Mouse (Mus musculus) central nervous system, embryonic 11.5 days (tissue): ENCODE results near the gene Edar. TPM values are rescaled to one million over a fixed set of nuclear protein-coding genes. Genes with fewer than 3 reads are reported as not detected.

Source experiments
- polyA plus RNA-seq: library from polyadenylated mRNA; depleted of rRNA; stranded (reverse); fragments of >200 nt; gene quantifications from 2 replicates; pipeline ENCODE4 v1.2.3, GENCODE M21; 2012; rRNA removed

Gene Edar
- 0.46 and 0.52 TPM in 2 replicates for polyA plus RNA-seq

GRCm38 (mm10) chr10:58675533-58675932 is at the start of gene Edar:
Edar (minus strand) TSS chr10:58675654.

DNA sequence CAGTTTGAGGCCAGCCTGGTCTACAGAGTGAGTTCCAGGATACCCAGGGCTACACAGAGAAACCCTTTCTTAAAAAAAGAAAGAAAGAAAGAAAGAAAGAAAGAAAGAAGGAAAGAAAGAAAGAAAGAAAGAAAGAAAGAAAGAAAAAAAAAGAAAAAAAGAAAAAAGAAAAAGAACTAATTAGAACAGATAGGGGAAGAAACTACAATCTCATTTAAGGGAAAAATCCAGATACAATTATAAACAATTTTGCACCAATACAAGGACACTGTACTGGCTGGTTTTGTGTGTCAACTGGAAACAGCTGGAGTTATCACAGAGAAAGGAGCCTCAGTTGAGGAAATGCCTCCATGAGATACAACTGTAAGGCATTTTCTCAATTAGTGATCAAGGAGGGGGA is 42.7 kb upstream of the Edar start, which contains the start of gene Gm17542:
TSS of gene Gm17542 (minus strand) at position 101 of the 400 bp plus-strand sequence.

Other genes starting within 250 kb of the Edar start
- 22.5 and 23.9 TPM in 2 replicates for gene Ranbp2, start 228.7 kb downstream of the Edar start, polyA plus RNA-seq
- gene Ccdc138, start 177.7 kb downstream of the Edar start, polyA plus RNA-seq: 7.4 and 9.3 TPM in 2 replicates
- not detected in 2 replicates for gene Gm17542, start 42.6 kb upstream of the Edar start, polyA plus RNA-seq
- 1.2 and 1.9 TPM in 2 replicates for gene Sh3rf3, start 137.7 kb upstream of the Edar start, polyA plus RNA-seq